Mouse (Mus musculus) kidney, adult 2 months (tissue): ENCODE data around the gene Aldoart1. TPM values are rescaled to one million over a fixed set of nuclear protein-coding genes. Genes with fewer than 3 reads are reported as not detected.

ENCODE experiments used
- DNase-seq: peaks from one replicate; pipeline ENCODE4 v3.0.0; 2021
- H3K27ac ChIP-seq: fragments of 200-500 bp; 2 replicates; pipeline ENCODE4 v1.5.1; 2012; ENCODE audit warnings: low read depth, low read length, control low read depth, inconsistent platforms; ENCODE audit not compliant: insufficient read depth
- H3K27me3 ChIP-seq: fragments of 200-500 bp; replicated peaks from 2 replicates; pipeline ENCODE4 v1.6.1; 2012; ENCODE audit warnings: mild to moderate bottlenecking, moderate library complexity, low read length, inconsistent platforms; ENCODE audit not compliant: control insufficient read depth, insufficient read depth
- H3K36me3 ChIP-seq: fragments of 200-500 bp; 2 replicates; pipeline ENCODE4 v1.6.1; 2012; ENCODE audit warnings: mild to moderate bottlenecking, moderate library complexity, low read length, inconsistent platforms; ENCODE audit not compliant: control insufficient read depth, insufficient read depth
- H3K4me1 ChIP-seq: fragments of 200-500 bp; 2 replicates; pipeline ENCODE4 v1.6.1; 2011; ENCODE audit warnings: low read length; ENCODE audit not compliant: control insufficient read depth, insufficient read depth
- H3K4me3 ChIP-seq: fragments of 200-500 bp; 2 replicates; pipeline ENCODE4 v1.5.1; 2011; ENCODE audit warnings: mild to moderate bottlenecking, low read depth, low read length, control low read depth; ENCODE audit not compliant: insufficient read depth
- CTCF ChIP-seq: fragments of 200-500 bp; conservative IDR thresholded peaks from 2 replicates; pipeline ENCODE4 v1.5.1; 2011; ENCODE audit warnings: low read depth, mild to moderate bottlenecking, control low read depth, low read length, moderate library complexity, mixed read lengths; ENCODE audit not compliant: insufficient read depth, insufficient read length
- POLR2A ChIP-seq: fragments of 200-500 bp; IDR thresholded peaks from one replicate; pipeline ENCODE4 v1.6.1; 2011; ENCODE audit warnings: low read depth, low read length, control low read depth
- WGBS: fragments of 180-500 bp; shearing (Covaris S2); methylation state at CpG from one replicate; pipeline ENCODE4 v1.1.7; 2018; 5-methylcytosine and 5-hydroxymethylcytosine counted together
- polyA plus RNA-seq: library from polyadenylated mRNA; depleted of rRNA; stranded (reverse); fragments of >200 nt; gene quantifications from 2 replicates; pipeline ENCODE4 v1.2.3, GENCODE M21; 2012; rRNA removed

Gene Aldoart1
- polyA plus RNA-seq: 0.12 and 0.16 TPM in 2 replicates

GRCm38 (mm10) chr4:72852534-72852933, at the start of gene Aldoart1:
Aldoart1 (minus strand) TSS chr4:72852634.
- Histone ChIP-seq H3K4me3 (no peak within 1 kb of the TSS), H3K27ac (no peak within 1 kb of the TSS), H3K4me1 (no peaks in the 10 kb centered on the region), H3K36me3 (no peaks in the 10 kb centered on the region), H3K27me3 (no peaks in the 10 kb centered on the region)
- no peak for TF ChIP-seq POLR2A
- TF ChIP-seq CTCF: no peak
- 88% methylated on average over 9 of the region's 9 CpGs for WGBS
- no peak for DNase-seq

GRCm38 (mm10) chr4:72901566-72901965, 49.1 kb upstream of the Aldoart1 start:
- Histone ChIP-seq H3K27ac (no peak overlapping the region), H3K36me3 (no peaks in the 10 kb centered on the region), H3K27me3 (no peaks in the 10 kb centered on the region), H3K4me3 (no peak overlapping the region), H3K4me1 (no peaks in the 10 kb centered on the region)
- 71% methylated on average over 1 of the region's 1 CpGs for WGBS
- no peak for DNase-seq
- TF ChIP-seq POLR2A (no peak), CTCF (no peak)

- Histone ChIP-seq H3K27me3 (no peaks in the 10 kb centered on the region), H3K4me3 (no peak overlapping the region), H3K4me1 (no peaks in the 10 kb centered on the region), H3K27ac (no peak overlapping the region), H3K36me3 (no peaks in the 10 kb centered on the region)
- 26% methylated on average over 2 of the region's 2 CpGs for WGBS
- DNase-seq: no peak
- no peak for TF ChIP-seq CTCF
- TF ChIP-seq POLR2A: no peak
Measured at GRCm38 (mm10) chr4:72865371-72866075, 13.1 kb upstream of the Aldoart1 start.

- DNase-seq: no peak
- Histone ChIP-seq H3K4me3 (no peak overlapping the region), H3K36me3 (no peaks in the 10 kb centered on the region), H3K4me1 (no peaks in the 10 kb centered on the region), H3K27ac (no peak overlapping the region), H3K27me3 (no peaks in the 10 kb centered on the region)
- TF ChIP-seq POLR2A (no peak), CTCF (no peak)
Measured at GRCm38 (mm10) chr4:72844276-72844675, 8.2 kb downstream of the Aldoart1 start.

GRCm38 (mm10) chr4:72843025-72843424, 9.4 kb downstream of the Aldoart1 start:
- Histone ChIP-seq H3K36me3 (no peaks in the 10 kb centered on the region), H3K27ac (no peak overlapping the region), H3K27me3 (no peaks in the 10 kb centered on the region), H3K4me3 (no peak overlapping the region), H3K4me1 (no peaks in the 10 kb centered on the region)
- DNase-seq: no peak
- TF ChIP-seq CTCF (no peak), POLR2A (no peak)

GRCm38 (mm10) chr4:72836430-72836829, 16.0 kb downstream of the Aldoart1 start:
- Histone ChIP-seq H3K4me1 (no peaks in the 10 kb centered on the region), H3K36me3 (no peaks in the 10 kb centered on the region), H3K27me3 (no peaks in the 10 kb centered on the region; the same call in 1 of the 2 replicates), H3K4me3 (no peak overlapping the region), H3K27ac (no peak overlapping the region)
- 67% methylated on average over 2 of the region's 2 CpGs for WGBS
- DNase-seq: no peak
- TF ChIP-seq CTCF (no peak), POLR2A (no peak)

GRCm38 (mm10) chr4:72835400-72835799, 17.0 kb downstream of the Aldoart1 start:
- Histone ChIP-seq H3K36me3 (no peaks in the 10 kb centered on the region), H3K27me3 (no peaks in the 10 kb centered on the region; the same call in 1 of the 2 replicates), H3K4me3 (no peak overlapping the region), H3K27ac (no peak overlapping the region), H3K4me1 (no peaks in the 10 kb centered on the region)
- WGBS: 50% methylated on average over 1 of the region's 1 CpGs
- DNase-seq: no peak
- TF ChIP-seq POLR2A (no peak), CTCF (no peak)
